Mouse (Mus musculus) liver, embryonic 11.5 days (tissue): Measurements from ENCODE around the gene C1qtnf5. TPM values are rescaled to one million over a fixed set of nuclear protein-coding genes. Genes with fewer than 3 reads are reported as not detected.

Experiments used
- ATAC-seq: fragments of 200-750 bp; cut with Nextera tagmentation; replicated peaks from 2 replicates; pipeline ENCODE4 v1.8.0; 2017; ENCODE audit warnings: moderate number of reproducible peaks, mild to moderate bottlenecking, moderate TSS enrichment, moderate library complexity; ENCODE audit not compliant: low FRiP score
- DNase-seq: peaks from one replicate; pipeline ENCODE4 v3.0.0-alpha.2; 2017; ENCODE audit warnings: low spot score
- H3K27ac ChIP-seq: fragments of 300-500 bp; sonication (generic); 2 replicates; pipeline ENCODE4 v1.5.1; 2014; ENCODE audit warnings: mild to moderate bottlenecking, low read depth, low read length, control low read depth
- H3K27me3 ChIP-seq: fragments of 300-500 bp; sonication (generic); replicated peaks from 2 replicates; pipeline ENCODE4 v1.6.1; 2014; ENCODE audit warnings: low read length, mixed read lengths; ENCODE audit not compliant: control insufficient read depth, insufficient read depth
- H3K36me3 ChIP-seq: fragments of 300-500 bp; sonication (generic); 2 replicates; pipeline ENCODE4 v1.6.1; 2014; ENCODE audit warnings: mild to moderate bottlenecking, low read length, moderate library complexity, mixed read lengths; ENCODE audit not compliant: control insufficient read depth, insufficient read depth
- H3K4me1 ChIP-seq: fragments of 300-500 bp; sonication (generic); replicated peaks from 2 replicates; pipeline ENCODE4 v1.6.1; 2014; ENCODE audit warnings: low read length, mixed read lengths; ENCODE audit not compliant: control insufficient read depth, insufficient read depth
- H3K4me2 ChIP-seq: fragments of 300-500 bp; sonication (generic); 2 replicates; pipeline ENCODE4 v1.6.1; 2014; ENCODE audit warnings: mild to moderate bottlenecking, control low read depth, moderate library complexity
- H3K4me3 ChIP-seq: fragments of 300-500 bp; sonication (generic); 2 replicates; pipeline ENCODE4 v1.5.1; 2014; ENCODE audit warnings: low read depth, low read length, control low read depth
- H3K9ac ChIP-seq: fragments of 300-500 bp; sonication (generic); 2 replicates; pipeline ENCODE4 v1.6.1; 2014; ENCODE audit warnings: low read depth, low read length, control low read depth
- H3K9me3 ChIP-seq: fragments of 300-500 bp; sonication (generic); 2 replicates; pipeline ENCODE4 v1.6.1; 2016; ENCODE audit warnings: low read length, inconsistent platforms, mixed read lengths; ENCODE audit not compliant: control insufficient read depth
- WGBS: fragments of 180-500 bp; shearing (Covaris S2); extraction: QIAGEN DNeasy Blood & Tissue Kit; methylation state at CpG from one replicate; pipeline ENCODE4 v1.1.7; 2014; 5-methylcytosine and 5-hydroxymethylcytosine counted together
- polyA plus RNA-seq: library from polyadenylated mRNA; unstranded; fragments of >200 nt; fragmentation: Nextera tagmentation; extraction: Ambion mirVana; gene quantifications from 2 replicates; pipeline ENCODE4 v1.2.1, GENCODE M21; 2014

The C1qtnf5 gene
- polyA plus RNA-seq, 1 experiment from 2014 or later: 0.26 TPM

DNA sequence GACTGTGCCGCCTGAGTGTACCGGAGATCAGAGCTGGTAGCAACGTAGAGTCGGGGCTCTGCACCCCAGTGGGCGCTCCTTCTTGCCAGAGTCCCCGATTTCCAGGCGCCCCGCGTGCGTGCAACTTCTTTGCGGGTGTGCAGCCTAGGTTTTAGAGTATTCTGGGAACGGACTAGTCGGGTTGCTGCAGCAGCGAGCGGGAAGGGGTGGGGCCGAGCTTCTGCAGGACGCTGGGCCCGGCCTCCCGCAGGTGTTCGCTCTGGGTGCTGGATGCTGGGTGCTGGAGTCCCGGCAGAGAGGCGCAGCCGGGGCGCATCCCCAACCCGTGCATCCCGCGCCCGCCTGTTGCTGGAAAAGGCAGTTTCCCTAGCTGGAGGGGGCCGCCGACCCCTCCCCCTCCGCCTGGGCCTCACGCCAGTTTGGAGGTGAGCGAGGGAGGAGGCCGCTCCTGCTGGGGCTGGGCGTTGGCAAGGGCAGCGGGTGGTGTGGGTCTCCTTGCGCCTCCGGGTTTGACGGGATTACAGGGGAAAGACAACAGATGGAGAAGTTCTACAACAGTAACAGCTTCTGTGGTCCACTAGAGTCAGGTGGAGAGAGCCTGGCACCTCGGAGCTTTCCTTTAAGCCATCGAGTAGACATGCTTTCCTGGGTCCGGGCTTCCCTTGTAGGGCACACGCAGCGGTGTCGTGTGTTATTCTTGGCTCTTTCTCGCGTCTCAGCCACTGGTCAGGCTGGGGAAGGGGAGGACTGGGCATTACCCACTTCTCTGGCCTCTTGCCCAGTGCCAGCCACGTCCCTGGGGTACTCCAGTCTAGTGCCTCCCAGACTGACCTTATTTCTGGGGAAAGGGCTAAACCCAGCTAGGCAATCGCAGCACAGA is 28.0 kb downstream of the C1qtnf5 start:
- peaks cover 71% of the 10 kb centered on the region for H3K27me3 ChIP-seq
- ATAC-seq (no peak), DNase-seq (no peak)
- H3K4me3 ChIP-seq: peak overlapping the region; percentile 61
- 0 out of 2 replicates have a peak, but pooled peaks cover 2% of the 10 kb centered on the region for H3K36me3 ChIP-seq
- peaks cover 21% of the 10 kb centered on the region for H3K4me1 ChIP-seq
- no peak overlapping the region for H3K27ac ChIP-seq
- peak overlapping the region; percentile 77 for H3K4me2 ChIP-seq
- 5% methylated on average over 47 of the region's 49 CpGs for WGBS
- no peaks in the 10 kb centered on the region for H3K9me3 ChIP-seq
- H3K9ac ChIP-seq: peak overlapping the region; percentile 53

DNA sequence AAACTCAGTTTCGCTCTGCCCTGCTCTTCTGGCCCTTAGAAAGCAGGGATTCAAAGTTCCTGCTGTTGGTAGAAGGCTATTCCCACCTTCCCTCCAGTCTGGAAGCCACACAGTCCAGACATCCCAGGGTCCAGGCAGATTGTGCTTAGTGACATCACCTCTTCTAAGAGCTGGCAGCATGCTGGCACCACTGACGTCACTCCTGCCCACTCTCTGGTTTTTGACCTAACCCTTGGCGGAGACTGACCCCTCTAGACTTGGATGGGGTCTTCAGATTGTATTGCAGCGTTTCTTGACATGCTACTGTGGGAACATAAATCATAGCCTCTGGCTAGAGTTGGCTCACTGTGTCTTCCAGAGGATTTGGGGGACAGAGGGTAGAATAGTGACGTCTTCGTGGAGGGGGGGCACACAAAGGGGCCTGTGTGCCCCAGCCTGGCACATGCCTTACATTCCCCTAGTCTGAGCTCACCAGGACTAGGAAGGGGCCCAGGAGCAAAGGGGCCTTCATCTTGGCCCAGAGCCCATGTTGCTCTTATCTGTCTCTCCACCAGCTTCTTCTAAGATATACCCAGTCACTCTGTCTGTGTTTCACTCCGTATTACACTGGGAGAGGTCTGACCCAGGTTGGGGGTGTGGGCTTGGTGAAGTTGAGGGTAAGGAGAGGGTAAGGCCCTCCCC is 28.8 kb downstream of the C1qtnf5 start:
- DNase-seq: no peak
- peak overlapping the region; percentile 61 for H3K4me3 ChIP-seq
- H3K27me3 ChIP-seq: peaks cover 63% of the 10 kb centered on the region
- H3K4me2 ChIP-seq: peak overlapping the region; percentile 77
- 0 out of 2 replicates have a peak, but pooled peaks cover 8% of the 10 kb centered on the region for H3K36me3 ChIP-seq
- H3K27ac ChIP-seq: no peak overlapping the region
- H3K9me3 ChIP-seq: no peaks in the 10 kb centered on the region
- WGBS: 58% methylated on average over 7 of the region's 7 CpGs
- peaks cover 13% of the 10 kb centered on the region for H3K4me1 ChIP-seq
- H3K9ac ChIP-seq: no peak overlapping the region
- no peak for ATAC-seq

DNA sequence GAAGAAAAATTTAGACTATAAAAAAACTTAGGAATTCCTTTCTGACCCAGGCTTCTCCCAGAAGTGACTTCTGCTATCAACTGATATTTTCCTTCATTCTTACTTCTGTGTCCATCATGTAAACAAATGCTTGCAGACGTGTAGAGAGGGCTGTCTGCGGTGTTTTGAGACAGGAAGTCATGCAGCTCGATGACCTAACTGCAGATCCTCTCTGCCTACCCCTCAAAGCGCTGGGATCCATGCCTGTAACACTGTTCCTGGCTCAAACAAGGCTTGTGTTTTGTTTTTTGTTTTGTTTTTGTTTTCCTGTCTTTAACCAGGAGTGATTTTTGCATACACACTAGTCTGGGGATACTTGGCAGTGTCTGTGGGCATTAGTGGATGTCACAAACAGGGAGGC is 30.8 kb downstream of the C1qtnf5 start:
- Histone ChIP-seq H3K4me2 (no peak overlapping the region), H3K36me3 (0 out of 2 replicates have a peak, but pooled peaks cover 8% of the 10 kb centered on the region), H3K27ac (no peak overlapping the region), H3K9ac (no peak overlapping the region), H3K27me3 (peaks cover 44% of the 10 kb centered on the region), H3K4me3 (no peak overlapping the region), H3K4me1 (peaks cover 10% of the 10 kb centered on the region), H3K9me3 (no peaks in the 10 kb centered on the region)
- WGBS: 29% methylated on average over 4 of the region's 4 CpGs
- ATAC-seq: no peak
- no peak for DNase-seq

DNA sequence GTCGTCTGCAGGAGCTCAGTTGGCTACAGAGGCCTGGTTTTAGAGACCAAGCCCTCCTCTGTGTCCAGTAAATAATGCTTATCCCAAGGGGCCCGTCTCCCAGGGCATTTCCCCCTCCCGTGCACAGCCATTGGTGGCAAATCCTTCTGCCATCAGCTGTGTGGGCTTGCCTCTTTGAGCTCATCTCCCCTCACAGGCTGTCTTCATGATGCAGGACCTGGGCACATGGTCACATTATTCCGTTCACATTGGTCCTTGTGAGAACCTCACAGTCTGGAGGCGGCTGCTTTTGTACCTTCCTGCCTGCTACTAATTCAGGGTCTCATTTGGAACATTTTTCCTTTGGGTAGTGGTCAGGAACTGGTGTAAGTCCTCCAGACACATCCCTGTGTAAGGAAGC is 34.9 kb downstream of the C1qtnf5 start:
- no peak overlapping the region for H3K27ac ChIP-seq
- no peaks in the 10 kb centered on the region for H3K9me3 ChIP-seq
- no peak overlapping the region for H3K4me3 ChIP-seq
- H3K9ac ChIP-seq: no peak overlapping the region
- ATAC-seq (no peak), DNase-seq (no peak)
- peaks cover 5% of the 10 kb centered on the region for H3K27me3 ChIP-seq
- no peaks in the 10 kb centered on the region for H3K4me1 ChIP-seq
- peaks cover 18% of the 10 kb centered on the region; the same call in 1 of the 2 replicates for H3K36me3 ChIP-seq
- H3K4me2 ChIP-seq: no peak overlapping the region
- WGBS: 71% methylated on average over 5 of the region's 5 CpGs

DNA sequence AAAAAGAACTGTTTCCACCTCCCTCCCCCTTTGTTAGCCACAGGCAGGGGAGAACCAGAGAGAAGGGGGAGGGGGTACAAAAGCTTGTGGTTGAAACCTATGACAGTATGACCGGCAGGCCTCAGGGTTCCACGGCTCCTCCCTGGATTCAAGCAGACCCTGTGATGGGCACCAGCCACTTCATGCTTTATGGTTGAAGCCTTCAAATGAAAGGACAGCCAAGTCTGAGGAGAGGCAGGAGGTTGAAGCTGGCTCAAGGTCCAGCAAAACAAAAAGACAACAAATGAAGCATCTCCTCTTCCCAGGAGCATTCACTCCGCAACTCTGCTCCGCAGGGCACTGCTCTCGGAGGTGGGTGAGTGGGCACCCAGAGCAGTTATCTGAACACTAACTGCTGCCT is 36.4 kb downstream of the C1qtnf5 start:
- H3K4me1 ChIP-seq: no peaks in the 10 kb centered on the region
- 84% methylated on average over 5 of the region's 5 CpGs for WGBS
- DNase-seq: no peak
- no peaks in the 10 kb centered on the region for H3K9me3 ChIP-seq
- no peak overlapping the region for H3K4me2 ChIP-seq
- no peak for ATAC-seq
- H3K9ac ChIP-seq: no peak overlapping the region
- no peak overlapping the region for H3K4me3 ChIP-seq
- H3K36me3 ChIP-seq: peaks cover 18% of the 10 kb centered on the region; the same call in 1 of the 2 replicates
- no peaks in the 10 kb centered on the region for H3K27me3 ChIP-seq
- no peak overlapping the region for H3K27ac ChIP-seq

DNA sequence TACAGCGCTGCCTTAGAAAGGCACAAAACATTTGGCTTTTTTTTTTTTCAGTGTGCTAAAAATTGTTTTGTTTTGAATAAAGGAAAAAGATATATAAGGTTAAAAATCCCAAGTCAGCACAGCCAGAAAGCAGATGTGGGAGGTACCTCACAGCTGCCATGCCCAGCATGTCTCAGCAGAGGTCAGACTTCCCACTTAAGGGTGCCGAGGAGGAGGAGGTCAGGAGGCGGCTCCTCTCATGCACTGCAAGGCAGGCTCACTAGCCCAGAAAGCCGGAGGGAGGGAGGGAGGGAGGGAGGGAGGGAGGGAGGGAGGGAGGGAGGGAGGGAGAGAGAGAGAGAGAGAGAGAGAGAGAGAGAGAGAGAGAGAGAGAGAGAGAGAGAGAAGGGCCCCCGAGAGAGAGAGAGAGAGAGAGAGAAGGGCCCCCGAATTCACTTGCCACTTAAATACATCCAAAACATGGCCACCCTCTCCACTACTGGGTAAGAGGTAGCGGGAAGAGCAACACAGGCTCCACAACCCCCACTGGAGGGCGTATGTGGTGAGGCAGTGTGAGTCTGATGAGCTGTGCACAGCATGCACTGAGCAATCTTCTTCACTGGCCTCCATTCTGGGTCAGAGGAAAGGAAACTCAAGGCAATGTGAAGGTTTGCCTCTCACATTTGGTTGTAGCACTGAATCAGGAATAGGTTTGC is 37.1 kb downstream of the C1qtnf5 start:
- Histone ChIP-seq H3K4me1 (no peaks in the 10 kb centered on the region), H3K4me2 (no peak overlapping the region), H3K9me3 (no peaks in the 10 kb centered on the region), H3K4me3 (no peak overlapping the region), H3K27ac (no peak overlapping the region), H3K27me3 (no peaks in the 10 kb centered on the region), H3K36me3 (peaks cover 17% of the 10 kb centered on the region; the same call in 1 of the 2 replicates), H3K9ac (no peak overlapping the region)
- DNase-seq (no peak), ATAC-seq (no peak)
- 48% methylated on average over 7 of the region's 8 CpGs for WGBS

DNA sequence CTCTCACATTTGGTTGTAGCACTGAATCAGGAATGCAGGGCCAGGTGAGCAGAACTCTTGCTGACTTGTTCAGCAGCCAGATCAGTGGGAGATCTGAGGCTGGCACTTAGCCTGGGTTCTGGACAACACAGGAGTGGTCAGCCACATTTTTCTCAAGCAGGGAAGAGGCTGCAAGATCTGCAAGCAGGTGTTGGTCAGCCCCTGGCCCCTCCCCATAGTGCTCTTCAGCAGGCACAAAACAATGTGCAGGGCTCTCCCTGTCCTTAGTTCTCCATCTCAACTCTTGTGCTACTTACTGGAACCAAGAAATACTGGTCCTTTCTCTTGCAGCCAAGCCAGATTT is 37.6 kb downstream of the C1qtnf5 start:
- no peak overlapping the region for H3K4me3 ChIP-seq
- peaks cover 16% of the 10 kb centered on the region; the same call in 1 of the 2 replicates for H3K36me3 ChIP-seq
- no peak for DNase-seq
- no peaks in the 10 kb centered on the region for H3K9me3 ChIP-seq
- no peaks in the 10 kb centered on the region for H3K4me1 ChIP-seq
- no peak overlapping the region for H3K27ac ChIP-seq
- no peak for ATAC-seq
- no peaks in the 10 kb centered on the region for H3K27me3 ChIP-seq
- no peak overlapping the region for H3K9ac ChIP-seq
- H3K4me2 ChIP-seq: no peak overlapping the region

DNA sequence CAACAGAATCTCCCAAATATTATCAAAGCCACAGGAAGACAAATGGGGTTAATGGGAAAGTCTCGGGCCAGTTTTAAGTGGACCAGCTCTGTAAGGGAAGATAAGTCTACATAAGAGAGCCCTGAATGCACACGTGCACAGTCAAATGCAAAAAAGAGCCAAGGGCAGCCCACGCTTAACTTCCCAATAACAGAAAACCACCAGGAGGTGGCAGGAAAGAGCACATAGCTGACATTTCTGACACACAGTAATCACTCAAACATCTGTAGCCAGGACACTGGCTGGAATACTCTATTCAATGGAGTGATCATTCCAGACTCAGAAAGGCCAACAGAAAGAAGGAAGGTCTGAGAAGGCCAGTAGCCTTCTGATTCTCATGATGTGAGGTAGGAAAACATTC is 40.2 kb downstream of the C1qtnf5 start:
- no peak overlapping the region for H3K27ac ChIP-seq
- ATAC-seq: no peak
- no peak overlapping the region for H3K4me2 ChIP-seq
- no peak for DNase-seq
- no peak overlapping the region for H3K4me3 ChIP-seq
- H3K36me3 ChIP-seq: peaks cover 14% of the 10 kb centered on the region
- no peaks in the 10 kb centered on the region for H3K9me3 ChIP-seq
- H3K4me1 ChIP-seq: no peaks in the 10 kb centered on the region
- no peaks in the 10 kb centered on the region for H3K27me3 ChIP-seq
- no peak overlapping the region for H3K9ac ChIP-seq
- WGBS: 57% methylated on average over 3 of the region's 3 CpGs
